Mouse (Mus musculus): Measurements from ENCODE around the gene Stx8. TPM values are rescaled to one million over a fixed set of nuclear protein-coding genes. Genes with fewer than 3 reads are reported as not detected.

The Stx8 gene
- total and polyA plus RNA-seq, 3 experiments: 29.5 to 152 (median 30.9) TPM

DNA sequence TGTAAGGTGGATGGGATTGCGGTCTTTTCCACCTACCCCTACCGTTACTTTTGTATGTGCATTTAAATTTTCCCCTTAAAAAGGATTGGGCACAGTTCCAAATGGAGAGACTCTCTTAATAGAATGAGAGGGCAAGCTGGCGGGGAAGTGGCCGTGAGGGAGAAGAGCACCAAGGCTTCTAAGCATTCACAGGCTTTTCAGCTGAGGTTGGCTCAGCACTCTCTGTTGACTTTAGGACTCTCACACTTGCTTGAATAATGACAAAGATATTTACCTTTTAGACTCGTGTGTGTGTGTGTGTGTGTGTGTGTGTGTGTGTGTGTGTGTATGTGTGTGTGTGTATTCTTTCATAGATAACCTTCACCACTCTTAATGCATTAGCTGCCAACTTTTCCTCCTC lies 105.8 kb downstream of the Stx8 start:
- DNase-seq (ENCODE audit: low read depth, low spot score): no peak
- H3K4me1 ChIP-seq (ENCODE audit: control insufficient read depth in 1 of 2, insufficient read depth in 2 of 2, low read length in 2 of 2): no peaks in the 10 kb centered on the region
- H3K36me3 ChIP-seq (ENCODE audit: control insufficient read depth in 1 of 2, insufficient read depth in 2 of 2, low read length in 2 of 2): no peaks in the 10 kb centered on the region
- no peak overlapping the region for H3K9ac ChIP-seq (ENCODE audit: control insufficient read depth, low read depth, low read length, poor library complexity, severe bottlenecking)
- TF ChIP-seq USF2 (IDR thresholded peaks at IDR 0.05; ENCODE audit: borderline replicate concordance in 1 of 2, insufficient read depth in 1 of 2, low read depth in 1 of 2, low read length in 2 of 2): no peak
- TF ChIP-seq MAFK (IDR thresholded peaks at IDR 0.05; ENCODE audit: borderline replicate concordance, low read depth, low read length): no peak
- TF ChIP-seq MYC (IDR thresholded peaks at IDR 0.05; ENCODE audit: low read depth, low read length): no peak
- no peak for TF ChIP-seq CTCF (IDR thresholded peaks at IDR 0.05 in 2 of 3, conservative IDR thresholded peaks at IDR 0.05 in 1 of 3; ENCODE audit: control insufficient read depth in 1 of 3, insufficient read depth in 1 of 3, low read depth in 2 of 3, low read length in 3 of 3, poor library complexity in 1 of 3, severe bottlenecking in 1 of 3)
- no peak for TF ChIP-seq E2F4 (IDR thresholded peaks at IDR 0.05; ENCODE audit: borderline replicate concordance, low read depth, low read length)
- no peak for TF ChIP-seq NRF1 (IDR thresholded peaks at IDR 0.05; ENCODE audit: insufficient read depth, low read depth, low read length, poor library complexity, severe bottlenecking)
- TF ChIP-seq MYB (IDR thresholded peaks at IDR 0.05; ENCODE audit: low read depth, low read length): no peak
- no peak for TF ChIP-seq BHLHE40 (IDR thresholded peaks at IDR 0.05; ENCODE audit: borderline replicate concordance, low read depth, low read length)
- H3K9me3 ChIP-seq (replicated peaks; ENCODE audit: insufficient read depth, low read length): no peaks in the 10 kb centered on the region
- H3K27me3 ChIP-seq (ENCODE audit: control insufficient read depth in 1 of 2, insufficient read depth in 2 of 2, low read length in 2 of 2): no peaks in the 10 kb centered on the region
- H3K27ac ChIP-seq (ENCODE audit: control insufficient read depth, low read depth, low read length): no peak overlapping the region
- no peak overlapping the region for H3K4me3 ChIP-seq (ENCODE audit: control insufficient read depth in 1 of 2, insufficient read depth in 1 of 2, low read depth in 2 of 2, low read length in 2 of 2)
- no peaks in the 10 kb centered on the region for H3K79me2 ChIP-seq (ENCODE audit: control insufficient read depth, insufficient read depth, low read length, poor library complexity)

GRCm38 (mm10) chr11:68072597-68073210 lies 106.7 kb downstream of the Stx8 start:
- Histone ChIP-seq H3K27me3 (ENCODE audit: control insufficient read depth in 1 of 2, insufficient read depth in 2 of 2, low read length in 2 of 2) (no peaks in the 10 kb centered on the region), H3K4me3 (ENCODE audit: control insufficient read depth in 1 of 2, insufficient read depth in 1 of 2, low read depth in 2 of 2, low read length in 2 of 2) (no peak overlapping the region), H3K4me1 (ENCODE audit: control insufficient read depth in 1 of 2, insufficient read depth in 2 of 2, low read length in 2 of 2) (no peaks in the 10 kb centered on the region), H3K79me2 (ENCODE audit: control insufficient read depth, insufficient read depth, low read length, poor library complexity) (no peaks in the 10 kb centered on the region), H3K27ac (ENCODE audit: control insufficient read depth, low read depth, low read length) (no peak overlapping the region), H3K9ac (ENCODE audit: control insufficient read depth, low read depth, low read length, poor library complexity, severe bottlenecking) (no peak overlapping the region), H3K9me3 (replicated peaks; ENCODE audit: insufficient read depth, low read length) (no peaks in the 10 kb centered on the region), H3K36me3 (ENCODE audit: control insufficient read depth in 1 of 2, insufficient read depth in 2 of 2, low read length in 2 of 2) (no peaks in the 10 kb centered on the region)
- TF ChIP-seq CTCF (IDR thresholded peaks at IDR 0.05 in 2 of 3, conservative IDR thresholded peaks at IDR 0.05 in 1 of 3; ENCODE audit: control insufficient read depth in 1 of 3, insufficient read depth in 1 of 3, low read depth in 2 of 3, low read length in 3 of 3, poor library complexity in 1 of 3, severe bottlenecking in 1 of 3): no peak
- no peak for TF ChIP-seq ZMIZ1 (IDR thresholded peaks at IDR 0.05; ENCODE audit: low read depth, low read length)
- no peak for DNase-seq (ENCODE audit: low read depth, low spot score)

DNA sequence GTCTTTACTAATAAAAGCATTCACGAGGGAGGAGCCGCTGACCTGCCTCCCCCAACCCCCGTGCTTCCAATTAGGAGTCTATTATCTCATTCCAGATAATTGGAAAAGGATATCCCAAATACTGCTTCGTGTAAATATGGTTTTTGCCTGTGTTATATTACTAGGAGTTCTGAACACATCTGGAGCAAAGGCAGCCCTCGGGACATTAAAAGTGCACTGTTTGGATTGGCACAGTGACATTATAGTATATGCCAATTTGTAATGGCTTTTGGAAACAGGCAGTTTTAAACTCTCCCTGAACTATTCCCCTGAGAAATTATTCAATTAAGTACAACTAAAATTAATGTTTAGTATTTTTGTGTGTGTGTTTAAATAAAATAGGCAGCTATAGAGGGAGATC lies 108.7 kb downstream of the Stx8 start:
- H3K27ac ChIP-seq (ENCODE audit: control insufficient read depth, low read depth, low read length): no peak overlapping the region

More for the DNA sequence above, 108.7 kb downstream of the Stx8 start:
- no peaks in the 10 kb centered on the region for H3K79me2 ChIP-seq (ENCODE audit: control insufficient read depth, insufficient read depth, low read length, poor library complexity)
- H3K9me3 ChIP-seq (replicated peaks; ENCODE audit: insufficient read depth, low read length): no peaks in the 10 kb centered on the region
- no peak overlapping the region for H3K4me3 ChIP-seq (ENCODE audit: control insufficient read depth in 1 of 2, insufficient read depth in 1 of 2, low read depth in 2 of 2, low read length in 2 of 2)
- TF ChIP-seq CHD1 (IDR thresholded peaks at IDR 0.05; ENCODE audit: low read depth, low read length) (no peak), MYB (IDR thresholded peaks at IDR 0.05; ENCODE audit: low read depth, low read length) (no peak), NELFE (IDR thresholded peaks at IDR 0.05; ENCODE audit: low read depth, low read length) (no peak), RCOR1 (IDR thresholded peaks at IDR 0.05; ENCODE audit: low read depth, low read length) (no peak), TBP (IDR thresholded peaks at IDR 0.05; ENCODE audit: low read depth, low read length) (no peak), EP300 (IDR thresholded peaks at IDR 0.05; ENCODE audit: low read depth in 1 of 2, low read length in 2 of 2) (no peak), ELF1 (IDR thresholded peaks at IDR 0.05; ENCODE audit: low read depth, low read length) (no peak), MAFK (IDR thresholded peaks at IDR 0.05; ENCODE audit: borderline replicate concordance, low read depth, low read length) (no peak), MYC (IDR thresholded peaks at IDR 0.05; ENCODE audit: low read depth, low read length) (no peak), CTCF (IDR thresholded peaks at IDR 0.05 in 2 of 3, conservative IDR thresholded peaks at IDR 0.05 in 1 of 3; ENCODE audit: control insufficient read depth in 1 of 3, insufficient read depth in 1 of 3, low read depth in 2 of 3, low read length in 3 of 3, poor library complexity in 1 of 3, severe bottlenecking in 1 of 3) (no peak)
- DNase-seq (ENCODE audit: low read depth, low spot score): no peak
- no peaks in the 10 kb centered on the region for H3K36me3 ChIP-seq (ENCODE audit: control insufficient read depth in 1 of 2, insufficient read depth in 2 of 2, low read length in 2 of 2)
- no peaks in the 10 kb centered on the region for H3K4me1 ChIP-seq (ENCODE audit: control insufficient read depth in 1 of 2, insufficient read depth in 2 of 2, low read length in 2 of 2)
- no peaks in the 10 kb centered on the region for H3K27me3 ChIP-seq (ENCODE audit: control insufficient read depth in 1 of 2, insufficient read depth in 2 of 2, low read length in 2 of 2)
- H3K9ac ChIP-seq (ENCODE audit: control insufficient read depth, low read depth, low read length, poor library complexity, severe bottlenecking): no peak overlapping the region
